Mouse (Mus musculus) lung, embryonic 14.5 days (tissue): ENCODE measurements around the gene Smg8. TPM values are rescaled to one million over a fixed set of nuclear protein-coding genes. Genes with fewer than 3 reads are reported as not detected.
A peak's percentile ranks its signal among the peaks of the same experiment; 100 is the strongest.

ENCODE experiments used
- ATAC-seq: fragments of 200-750 bp; cut with Nextera tagmentation; 2 replicates; pipeline ENCODE4 v1.8.0; 2017; ENCODE audit warnings: mild to moderate bottlenecking, moderate TSS enrichment, moderate library complexity; ENCODE audit not compliant: insufficient read depth
- DNase-seq: peaks from one replicate; pipeline ENCODE4 v3.0.0-alpha.2; 2015
- H3K27ac ChIP-seq: fragments of 300-500 bp; sonication (generic); 2 replicates; pipeline ENCODE4 v1.5.1; 2014; ENCODE audit warnings: low read depth, mild to moderate bottlenecking, moderate library complexity
- H3K27me3 ChIP-seq: fragments of 300-500 bp; sonication (generic); 2 replicates; pipeline ENCODE4 v1.6.1; 2014; ENCODE audit warnings: low read length, control low read depth; ENCODE audit not compliant: insufficient read depth
- H3K36me3 ChIP-seq: fragments of 300-500 bp; sonication (generic); 2 replicates; pipeline ENCODE4 v1.6.1; 2014; ENCODE audit warnings: control low read depth; ENCODE audit not compliant: insufficient read depth
- H3K4me1 ChIP-seq: fragments of 300-500 bp; sonication (generic); 2 replicates; pipeline ENCODE4 v1.6.1; 2014; ENCODE audit warnings: antibody characterized with exemption, control low read depth; ENCODE audit not compliant: insufficient read depth
- H3K4me2 ChIP-seq: fragments of 300-500 bp; sonication (generic); 2 replicates; pipeline ENCODE4 v1.6.1; 2014; ENCODE audit warnings: mild to moderate bottlenecking
- H3K4me3 ChIP-seq: fragments of 300-500 bp; sonication (generic); 2 replicates; pipeline ENCODE4 v1.5.1; 2014; ENCODE audit warnings: low read depth, low read length
- H3K9ac ChIP-seq: fragments of 300-500 bp; sonication (generic); 2 replicates; pipeline ENCODE4 v1.6.1; 2014
- H3K9me3 ChIP-seq: fragments of 300-500 bp; sonication (generic); 2 replicates; pipeline ENCODE4 v1.6.1; 2016; ENCODE audit warnings: low read depth, low read length, control low read depth
- CTCF ChIP-seq: IDR thresholded peaks from 2 replicates; pipeline ENCODE4 v1.5.1; 2016; ENCODE audit warnings: antibody characterized with exemption, low read depth
- WGBS: fragments of 180-500 bp; shearing (Covaris S2); extraction: QIAGEN DNeasy Blood & Tissue Kit; methylation state at CpG from one replicate; pipeline ENCODE4 v1.1.7; 2014; 5-methylcytosine and 5-hydroxymethylcytosine counted together
- polyA plus RNA-seq: library from polyadenylated mRNA; unstranded; fragments of >200 nt; fragmentation: Nextera tagmentation; extraction: Ambion mirVana; gene quantifications from 2 replicates; pipeline ENCODE4 v1.2.1, GENCODE M21; 2014

Smg8 gene
- polyA plus RNA-seq, 1 experiment from 2014 or later, result 21.0 TPM

- Histone ChIP-seq H3K4me1 (peaks cover 8% of the 10 kb centered on the region; the same call in 1 of the 2 replicates), H3K27ac (peak overlapping the region; percentile 98), H3K27me3 (no peaks in the 10 kb centered on the region), H3K36me3 (peaks cover 41% of the 10 kb centered on the region), H3K9me3 (no peaks in the 10 kb centered on the region), H3K4me2 (peak overlapping the region; percentile 80), H3K4me3 (peak overlapping the region; percentile 96), H3K9ac (peak overlapping the region; percentile 99)
- DNase-seq (no peak), ATAC-seq (no peak)
- no peak for TF ChIP-seq CTCF
- WGBS, result under 1% methylated on average over 9 of the region's 9 CpGs
These were observed 23.8 kb upstream of the Smg8 start for GRCm38 (mm10) chr11:87110172-87110909.

GRCm38 (mm10) chr11:87109519-87110171 lies 23.1 kb upstream of the Smg8 start:
- ATAC-seq, result no peak
- WGBS, result under 1% methylated on average over 42 of the region's 42 CpGs
- Histone ChIP-seq H3K27ac (peak overlapping the region; percentile 98), H3K4me3 (peak overlapping the region; percentile 96), H3K36me3 (peaks cover 41% of the 10 kb centered on the region), H3K4me2 (peak overlapping the region; percentile 80), H3K27me3 (no peaks in the 10 kb centered on the region), H3K9ac (peak overlapping the region; percentile 99), H3K9me3 (no peaks in the 10 kb centered on the region), H3K4me1 (peaks cover 8% of the 10 kb centered on the region; the same call in 1 of the 2 replicates)
- no peak for TF ChIP-seq CTCF
- DNase-seq, result peak; percentile 68

- ATAC-seq, result peak; percentile 99
- H3K9me3 ChIP-seq, result no peaks in the 10 kb centered on the region
- peak within 1 kb of the TSS; percentile 80 for H3K4me2 ChIP-seq
- peaks cover 8% of the 10 kb centered on the region; the same call in 1 of the 2 replicates for H3K4me1 ChIP-seq
- WGBS, result under 1% methylated on average over 40 of the region's 40 CpGs
- H3K27me3 ChIP-seq, result no peaks in the 10 kb centered on the region
- no peak for TF ChIP-seq CTCF
- peak within 1 kb of the TSS; percentile 99 for H3K9ac ChIP-seq
- DNase-seq, result peak; percentile 100
- peak within 1 kb of the TSS; percentile 96 for H3K4me3 ChIP-seq
- peak within 1 kb of the TSS; percentile 98 for H3K27ac ChIP-seq
- H3K36me3 ChIP-seq, result peaks cover 41% of the 10 kb centered on the region
These were observed 22.4 kb upstream of the Smg8 start, which contains the start of gene Ska2 for GRCm38 (mm10) chr11:87108755-87109518. TSS of gene Ska2 (plus strand) at chr11:87109234.

DNA sequence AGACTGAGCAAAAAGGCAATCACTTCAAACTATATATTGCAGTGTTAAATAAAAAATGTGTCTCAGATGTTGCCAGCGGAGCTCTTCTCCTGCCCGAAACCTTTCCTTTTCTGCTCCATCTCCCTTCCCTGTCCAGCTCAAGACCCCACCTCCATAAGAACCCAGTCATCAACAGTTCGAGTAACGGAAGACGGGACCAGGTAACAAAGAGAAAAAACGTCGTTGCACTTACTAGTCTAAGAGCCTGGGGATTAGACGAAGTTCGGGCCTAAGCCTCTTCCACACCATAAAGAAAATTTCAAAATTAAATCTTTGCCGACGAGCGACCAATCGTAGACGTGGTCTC lies 21.8 kb upstream of the Smg8 start, which contains the start of gene Prr11:
Gene Prr11 (minus strand): TSS at position 300 of the 346 bp plus-strand sequence.
- Histone ChIP-seq H3K27ac (peak within 1 kb of the TSS; percentile 98), H3K9me3 (no peaks in the 10 kb centered on the region), H3K36me3 (peaks cover 41% of the 10 kb centered on the region), H3K4me1 (peaks cover 8% of the 10 kb centered on the region; the same call in 1 of the 2 replicates), H3K4me2 (peak within 1 kb of the TSS; percentile 80), H3K27me3 (no peaks in the 10 kb centered on the region), H3K4me3 (peak within 1 kb of the TSS; percentile 96), H3K9ac (peak within 1 kb of the TSS; percentile 99)
- under 1% methylated on average over 14 of the region's 14 CpGs for WGBS
- TF ChIP-seq CTCF, result no peak
- ATAC-seq, result no peak
- no peak for DNase-seq

- peaks cover 56% of the 10 kb centered on the region for H3K36me3 ChIP-seq
- H3K4me1 ChIP-seq, result peaks cover 13% of the 10 kb centered on the region
- peak overlapping the region; percentile 96 for H3K4me2 ChIP-seq
- no peak for DNase-seq
- 60% methylated on average over 2 of the region's 2 CpGs for WGBS
- H3K27me3 ChIP-seq, result no peaks in the 10 kb centered on the region
- H3K9me3 ChIP-seq, result no peaks in the 10 kb centered on the region
- H3K4me3 ChIP-seq, result peak overlapping the region; percentile 97
- peak overlapping the region; percentile 91 for H3K9ac ChIP-seq
- peak overlapping the region; percentile 68; the same call in 1 of the 2 replicates for H3K27ac ChIP-seq
- no peak for TF ChIP-seq CTCF
- ATAC-seq, result no peak
These were observed 568 bp upstream of the Smg8 start for GRCm38 (mm10) chr11:87087142-87087541.

- Histone ChIP-seq H3K9ac (peak overlapping the region; percentile 91; the same call in 1 of the 2 replicates), H3K4me3 (peak overlapping the region; percentile 97), H3K4me1 (peaks cover 13% of the 10 kb centered on the region), H3K27ac (no peak overlapping the region), H3K36me3 (peaks cover 58% of the 10 kb centered on the region), H3K9me3 (no peaks in the 10 kb centered on the region), H3K4me2 (peak overlapping the region; percentile 96), H3K27me3 (no peaks in the 10 kb centered on the region)
- WGBS, result 86% methylated on average over 13 of the region's 13 CpGs
- no peak for DNase-seq
- TF ChIP-seq CTCF, result no peak
- ATAC-seq, result no peak
These were observed 1.1 kb downstream of the Smg8 start for GRCm38 (mm10) chr11:87085461-87085860.
